Mouse (Mus musculus) erythroblast, embryonic 14.5 days (primary cell): ENCODE results near the gene Arl4a.

Experiments used
- GATA1 ChIP-seq: IDR thresholded peaks from 2 replicates; pipeline ENCODE4 v1.6.1; 2012; ENCODE audit warnings: low read length, inconsistent platforms, mixed read lengths
- TAL1 ChIP-seq: IDR thresholded peaks from 3 replicates; pipeline ENCODE4 v1.6.1; 2012; ENCODE audit warnings: low read length, inconsistent platforms, mixed read lengths

- TF ChIP-seq GATA1 (no peak), TAL1 (no peak)
These were observed 48.7 kb downstream of the Arl4a start for GRCm38 (mm10) chr12:39989136-39989535.
